Mouse (Mus musculus) MEL (cell line): Measurements from ENCODE around the gene Brd3os. TPM values are rescaled to one million over a fixed set of nuclear protein-coding genes. Genes with fewer than 3 reads are reported as not detected.

Experiments
- DNase-seq: peaks from one replicate; pipeline ENCODE4 v3.0.0; 2011; ENCODE audit warnings: low read depth, low spot score
- H3K27ac ChIP-seq: 2 replicates; pipeline ENCODE4 v1.5.1; 2012; ENCODE audit warnings: low read depth, mild to moderate bottlenecking, control low read depth, low read length, moderate library complexity; ENCODE audit not compliant: control insufficient read depth
- H3K27me3 ChIP-seq, 2 experiments: fragments of 150-350 bp in 1 of 2; sonication (generic) in 1 of 2; 2 replicates each; pipeline ENCODE4 v1.6.1; 2012; ENCODE audit warnings: low read length in 2 of 2, mild to moderate bottlenecking in 2 of 2, improper control_type of control experiment in 1 of 2, moderate library complexity in 1 of 2; ENCODE audit not compliant: insufficient read depth in 2 of 2, control insufficient read depth in 1 of 2
- H3K36me3 ChIP-seq, 2 experiments: 2 replicates each; pipeline ENCODE4 v1.6.1; 2012 to 2014; ENCODE audit warnings: low read length in 2 of 2, improper control_type of control experiment in 1 of 2, inconsistent platforms in 1 of 2, mild to moderate bottlenecking in 1 of 2; ENCODE audit not compliant: insufficient read depth in 2 of 2, control insufficient read depth in 1 of 2
- H3K4me1 ChIP-seq, 2 experiments: fragments of 150-350 bp in 1 of 2; sonication (generic) in 1 of 2; 2 replicates each; pipeline ENCODE4 v1.6.1; 2012; ENCODE audit warnings: low read length in 2 of 2, improper control_type of control experiment in 1 of 2, mild to moderate bottlenecking in 1 of 2; ENCODE audit not compliant: insufficient read depth in 2 of 2, control insufficient read depth in 1 of 2
- H3K4me3 ChIP-seq, 2 experiments: fragments of 150-350 bp in 1 of 2; sonication (generic) in 1 of 2; 2 replicates each; pipeline ENCODE4 v1.5.1; 2012; ENCODE audit warnings: low read depth in 2 of 2, low read length in 2 of 2, mild to moderate bottlenecking in 2 of 2, moderate library complexity in 2 of 2, control low read depth in 1 of 2, improper control_type of control experiment in 1 of 2; ENCODE audit not compliant: control insufficient read depth in 1 of 2, insufficient read depth in 1 of 2
- H3K79me2 ChIP-seq: 2 replicates; pipeline ENCODE4 v1.6.1; 2012; ENCODE audit warnings: mild to moderate bottlenecking, low read length, moderate library complexity; ENCODE audit not compliant: control insufficient read depth, poor library complexity, insufficient read depth
- H3K9ac ChIP-seq: 2 replicates; pipeline ENCODE4 v1.6.1; 2012; ENCODE audit warnings: low read depth, mild to moderate bottlenecking, control low read depth, low read length, moderate library complexity; ENCODE audit not compliant: control insufficient read depth, poor library complexity, severe bottlenecking
- H3K9me3 ChIP-seq: fragments of 150-350 bp; sonication (generic); replicated peaks from 2 replicates; pipeline ENCODE4 v1.6.1; 2012; ENCODE audit warnings: mild to moderate bottlenecking, low read length, improper control_type of control experiment, moderate library complexity; ENCODE audit not compliant: insufficient read depth
- CHD1 ChIP-seq: IDR thresholded peaks from 2 replicates; pipeline ENCODE4 v1.6.1; 2012; ENCODE audit warnings: low read depth, mild to moderate bottlenecking, inconsistent platforms, low read length, improper control_type of control experiment
- CHD2 ChIP-seq: IDR thresholded peaks from 2 replicates; pipeline ENCODE4 v1.6.1; 2011; ENCODE audit warnings: low read length, improper control_type of control experiment
- ETS1 ChIP-seq: IDR thresholded peaks from 2 replicates; pipeline ENCODE4 v1.6.1; 2012; ENCODE audit warnings: low read depth, mild to moderate bottlenecking, inconsistent platforms, low read length, improper control_type of control experiment, moderate library complexity
- GABPA ChIP-seq: IDR thresholded peaks from 2 replicates; pipeline ENCODE4 v1.6.1; 2012; ENCODE audit warnings: low read depth, mild to moderate bottlenecking, inconsistent platforms, low read length, improper control_type of control experiment, moderate library complexity
- MAZ ChIP-seq: IDR thresholded peaks from 2 replicates; pipeline ENCODE4 v1.6.1; 2012; ENCODE audit warnings: low read depth, mild to moderate bottlenecking, inconsistent platforms, low read length, improper control_type of control experiment
- MEF2A ChIP-seq: IDR thresholded peaks from 2 replicates; pipeline ENCODE4 v1.6.1; 2014; ENCODE audit warnings: low read depth, mild to moderate bottlenecking, inconsistent platforms, low read length, improper control_type of control experiment; ENCODE audit not compliant: poor library complexity, insufficient replicate concordance, severe bottlenecking; ENCODE audit errors: extremely low read depth
- MXI1 ChIP-seq: IDR thresholded peaks from 2 replicates; pipeline ENCODE4 v1.6.1; 2011; ENCODE audit warnings: mild to moderate bottlenecking, low read depth, low read length, improper control_type of control experiment
- MYC ChIP-seq: IDR thresholded peaks from 2 replicates; pipeline ENCODE4 v1.6.1; 2011; ENCODE audit warnings: low read depth, mild to moderate bottlenecking, low read length, improper control_type of control experiment, moderate library complexity
- NRF1 ChIP-seq: IDR thresholded peaks from 2 replicates; pipeline ENCODE4 v1.6.1; 2014; ENCODE audit warnings: low read depth, mild to moderate bottlenecking, inconsistent platforms, low read length, improper control_type of control experiment, moderate library complexity; ENCODE audit not compliant: poor library complexity, insufficient read depth, severe bottlenecking
- POLR2AphosphoS2 ChIP-seq: IDR thresholded peaks from 2 replicates; pipeline ENCODE4 v1.6.1; 2011; ENCODE audit warnings: low read length, improper control_type of control experiment
- RCOR1 ChIP-seq: IDR thresholded peaks from 2 replicates; pipeline ENCODE4 v1.6.1; 2012; ENCODE audit warnings: low read depth, mild to moderate bottlenecking, inconsistent platforms, low read length, improper control_type of control experiment
- SIN3A ChIP-seq: IDR thresholded peaks from 2 replicates; pipeline ENCODE4 v1.6.1; 2012; ENCODE audit warnings: low read length, improper control_type of control experiment, inconsistent platforms
- SMC3 ChIP-seq: IDR thresholded peaks from 2 replicates; pipeline ENCODE4 v1.6.1; 2011; ENCODE audit warnings: low read depth, low read length, improper control_type of control experiment
- TAL1 ChIP-seq: IDR thresholded peaks from 2 replicates; pipeline ENCODE4 v1.6.1; 2012; ENCODE audit warnings: mild to moderate bottlenecking, inconsistent platforms, low read length, moderate library complexity, mixed read lengths
- USF1 ChIP-seq: IDR thresholded peaks from 2 replicates; pipeline ENCODE4 v1.6.1; 2014; ENCODE audit warnings: low read depth, mild to moderate bottlenecking, inconsistent platforms, low read length, improper control_type of control experiment, moderate library complexity
- ZC3H11A ChIP-seq: IDR thresholded peaks from 2 replicates; pipeline ENCODE4 v1.6.1; 2012; ENCODE audit warnings: low read depth, mild to moderate bottlenecking, inconsistent platforms, low read length, improper control_type of control experiment
- ZKSCAN1 ChIP-seq: IDR thresholded peaks from 2 replicates; pipeline ENCODE4 v1.6.1; 2012; ENCODE audit warnings: low read depth, mild to moderate bottlenecking, inconsistent platforms, low read length, improper control_type of control experiment, moderate library complexity
- ZNF384 ChIP-seq: IDR thresholded peaks from 2 replicates; pipeline ENCODE4 v1.6.1; 2012; ENCODE audit warnings: low read depth, mild to moderate bottlenecking, inconsistent platforms, low read length, improper control_type of control experiment
- polyA plus RNA-seq, 2 experiments: library from polyadenylated mRNA; stranded (reverse) in 1 of 2; unstranded in 1 of 2; fragments of >175 nt in 1 of 2; fragments of >200 nt in 1 of 2; gene quantifications; 2 replicates each; pipeline versions ENCODE4 v1.2.1 to v1.2.4; 2012; ENCODE audit warnings: low replicate concordance in 2 of 2, low read depth in 1 of 2; ENCODE audit not compliant: insufficient read length in 2 of 2, insufficient read depth in 1 of 2, missing spikeins in 1 of 2
- total RNA-seq: library from RNA; depleted of rRNA; stranded (reverse); fragments of 300-350 nt; gene quantifications from 2 replicates; pipeline ENCODE4 v1.2.3, GENCODE M21; 2012

Brd3os gene
- total and polyA plus RNA-seq, 3 experiments = 0.31 to 2.9 TPM; not detected in 1

GRCm38 (mm10) chr2:27473061-27473765, 31.1 kb downstream of the Brd3os start:
- H3K9me3 ChIP-seq = no peaks in the 10 kb centered on the region
- DNase-seq = no peak
- TF ChIP-seq ZKSCAN1 (no peak), CHD1 (no peak), CHD2 (no peak), MXI1 (no peak), SMC3 (no peak), SIN3A (no peak), GABPA (no peak), POLR2AphosphoS2 (no peak), MEF2A (no peak), TAL1 (no peak), USF1 (no peak), RCOR1 (no peak), MAZ (no peak)
- no peak overlapping the region for H3K4me3 ChIP-seq
- peaks cover 60% of the 10 kb centered on the region for H3K79me2 ChIP-seq
- no peaks in the 10 kb centered on the region for H3K27me3 ChIP-seq
- H3K27ac ChIP-seq = no peak overlapping the region
- peaks cover 15 to 28% of the 10 kb centered on the region in 2 experiments for H3K4me1 ChIP-seq
- peak overlapping the region; percentile 23; the same call in 1 of the 2 replicates for H3K9ac ChIP-seq
- H3K36me3 ChIP-seq = peaks cover 3 to 13% of the 10 kb centered on the region in 2 experiments; a peak in 3 of 4 replicates

- Histone ChIP-seq H3K36me3 (peaks cover 3 to 13% of the 10 kb centered on the region in 2 experiments; a peak in 3 of 4 replicates), H3K27ac (no peak overlapping the region), H3K9me3 (no peaks in the 10 kb centered on the region), H3K27me3 (no peaks in the 10 kb centered on the region), H3K9ac (peak overlapping the region; percentile 94), H3K79me2 (peaks cover 56% of the 10 kb centered on the region), H3K4me3 (peak overlapping the region; percentile 95 to 97), H3K4me1 (peaks cover 17 to 28% of the 10 kb centered on the region in 2 experiments)
- DNase-seq = no peak
- no peak for TF ChIP-seq ZNF384
- no peak for TF ChIP-seq ETS1
- TF ChIP-seq MXI1 = no peak
- TF ChIP-seq RCOR1 = no peak
- no peak for TF ChIP-seq ZC3H11A
- TF ChIP-seq NRF1 = no peak
- TF ChIP-seq POLR2AphosphoS2 = no peak
- TF ChIP-seq MYC = no peak
- no peak for TF ChIP-seq USF1
- no peak for TF ChIP-seq CHD2
Measured at GRCm38 (mm10) chr2:27473911-27474310, 31.8 kb downstream of the Brd3os start.
